Comparison of ENCODE assay signal across 8 mouse cellular contexts in genomic region chr8:85035728-85036310, GRCm38 (mm10). TPM values are rescaled to one million over a fixed set of nuclear protein-coding genes. Genes with fewer than 3 reads are reported as not detected.
DNase-seq lines count a peak whose midpoint lies in the region; ATAC-seq lines count a peak whose summit lies in the region.

No protein-coding gene starts in this region.

- H3K27ac ChIP-seq in forebrain, embryonic 15.5 days (replicated peaks), result peak overlapping the region; percentile 99
- H3K27ac ChIP-seq in kidney, embryonic 16.5 days (ENCODE audit: low read length), result peak overlapping the region; percentile 100
- H3K27ac ChIP-seq in midbrain, embryonic 11.5 days (ENCODE audit: low read depth, low read length), result peak overlapping the region; percentile 35

- H3K4me2 ChIP-seq in forebrain, embryonic 15.5 days (replicated peaks), result peak overlapping the region; percentile 93
- peak overlapping the region; percentile 83 for H3K4me2 ChIP-seq in kidney, embryonic 16.5 days (replicated peaks; ENCODE audit: low read depth, low read length)
- peak overlapping the region; percentile 64 for H3K4me2 ChIP-seq in midbrain, embryonic 11.5 days

- no peaks in the 10 kb centered on the region for H3K9me3 ChIP-seq in forebrain, embryonic 15.5 days
- H3K9me3 ChIP-seq in kidney, embryonic 16.5 days (ENCODE audit: low read length), result no peaks in the 10 kb centered on the region
- H3K9me3 ChIP-seq in midbrain, embryonic 11.5 days (ENCODE audit: control insufficient read depth, low read length), result no peaks in the 10 kb centered on the region

- H3K4me1 ChIP-seq in forebrain, embryonic 15.5 days, result peaks cover 30% of the 10 kb centered on the region
- peaks cover 26% of the 10 kb centered on the region for H3K4me1 ChIP-seq in kidney, embryonic 16.5 days (ENCODE audit: insufficient read depth, low read length)
- peaks cover 21% of the 10 kb centered on the region for H3K4me1 ChIP-seq in midbrain, embryonic 11.5 days (ENCODE audit: control insufficient read depth, insufficient read depth, low read length)

- no peak for ATAC-seq in cerebellum, adult (ENCODE audit: insufficient number of reproducible peaks, low FRiP score, low TSS enrichment)
- ATAC-seq in forebrain, embryonic 15.5 days (replicated peaks), result no peak; the same call in 1 of the 2 replicates
- peak; percentile 11; the same call in 1 of the 2 replicates for ATAC-seq in kidney, embryonic 16.5 days (ENCODE audit: low FRiP score, low TSS enrichment)
- peak; percentile 8 for ATAC-seq in midbrain, embryonic 11.5 days (ENCODE audit: low FRiP score)

- H3K4me3 ChIP-seq in forebrain, embryonic 15.5 days, result peak overlapping the region; percentile 88
- H3K4me3 ChIP-seq in kidney, embryonic 16.5 days (ENCODE audit: low read length), result peak overlapping the region; percentile 87
- H3K4me3 ChIP-seq in midbrain, embryonic 11.5 days (ENCODE audit: low read depth, low read length), result peak overlapping the region; percentile 80

- under 1% methylated on average over 15 of the region's 15 CpGs for WGBS in forebrain, embryonic 15.5 days
- WGBS in kidney, embryonic 16.5 days, result under 1% methylated on average over 15 of the region's 15 CpGs
- WGBS in midbrain, embryonic 11.5 days, result 2% methylated on average over 15 of the region's 15 CpGs

- H3K27me3 ChIP-seq in forebrain, embryonic 15.5 days, result no peaks in the 10 kb centered on the region
- H3K27me3 ChIP-seq in kidney, embryonic 16.5 days (ENCODE audit: insufficient read depth, low read length), result no peaks in the 10 kb centered on the region
- no peaks in the 10 kb centered on the region for H3K27me3 ChIP-seq in midbrain, embryonic 11.5 days (ENCODE audit: control insufficient read depth, insufficient read depth, low read length)

- peak; percentile 33 for DNase-seq in cerebellum, adult 8-10 months
- DNase-seq in MEL-GATA-1-ER (ENCODE audit: extremely low read depth, low read depth), result peak; percentile 28
- DNase-seq in midbrain, embryonic 11.5 days (ENCODE audit: low spot score, missing footprints), result peak; percentile 93
- no peak for DNase-seq in right cerebral cortex, postnatal 36 days (ENCODE audit: low spot score in 2 of 2)
- DNase-seq in right cerebral cortex, adult 2 months (ENCODE audit: low spot score in 2 of 2), result no peak

- H3K9ac ChIP-seq in forebrain, embryonic 15.5 days (replicated peaks), result peak overlapping the region; percentile 69
- H3K9ac ChIP-seq in kidney, embryonic 16.5 days (replicated peaks; ENCODE audit: low read length), result peak overlapping the region; percentile 87
- H3K9ac ChIP-seq in midbrain, embryonic 11.5 days (ENCODE audit: low read length), result peak overlapping the region; percentile 76

- H3K36me3 ChIP-seq in forebrain, embryonic 15.5 days, result peaks cover 32% of the 10 kb centered on the region
- H3K36me3 ChIP-seq in kidney, embryonic 16.5 days (ENCODE audit: insufficient read depth, low read length), result peaks cover 25% of the 10 kb centered on the region
- H3K36me3 ChIP-seq in midbrain, embryonic 11.5 days (ENCODE audit: control insufficient read depth, insufficient read depth, low read length), result peaks cover 6% of the 10 kb centered on the region; the same call in 1 of the 2 replicates

RNA-seq across cellular contexts. Expression of gene Tnpo2, which starts 0.9 kb away (rescaled TPM):
- polyA plus RNA-seq in forebrain, embryonic 15.5 days (2015; fragmentation: Nextera tagmentation; extraction: Ambion mirVana), result 57.9 and 64.1 TPM in 2 replicates
- 27.5 and 28.4 TPM in 2 replicates for polyA plus RNA-seq in kidney, embryonic 16.5 days (2015; fragmentation: Nextera tagmentation; extraction: Ambion mirVana)
- polyA plus RNA-seq in midbrain, embryonic 11.5 days (2014; fragmentation: Nextera tagmentation; extraction: Ambion mirVana), result 19.5 and 19.9 TPM in 2 replicates

RNA-seq across cellular contexts. Expression of gene Trir, which starts 9.2 kb away (rescaled TPM):
- 141 and 150 TPM in 2 replicates for polyA plus RNA-seq in forebrain, embryonic 15.5 days (2015; fragmentation: Nextera tagmentation; extraction: Ambion mirVana)
- 93.3 and 104 TPM in 2 replicates for polyA plus RNA-seq in kidney, embryonic 16.5 days (2015; fragmentation: Nextera tagmentation; extraction: Ambion mirVana)
- 164 and 180 TPM in 2 replicates for polyA plus RNA-seq in midbrain, embryonic 11.5 days (2014; fragmentation: Nextera tagmentation; extraction: Ambion mirVana)

RNA-seq across cellular contexts. Expression of gene Asna1, which starts 10.7 kb away (rescaled TPM):
- 152 and 154 TPM in 2 replicates for polyA plus RNA-seq in forebrain, embryonic 15.5 days (2015; fragmentation: Nextera tagmentation; extraction: Ambion mirVana)
- polyA plus RNA-seq in kidney, embryonic 16.5 days (2015; fragmentation: Nextera tagmentation; extraction: Ambion mirVana), result 150 and 154 TPM in 2 replicates
- 129 TPM in 2 replicates for polyA plus RNA-seq in midbrain, embryonic 11.5 days (2014; fragmentation: Nextera tagmentation; extraction: Ambion mirVana)

RNA-seq across cellular contexts. Expression of gene Best2, which starts 21.5 kb away (rescaled TPM):
- not detected in 2 replicates for polyA plus RNA-seq in forebrain, embryonic 15.5 days (2015; fragmentation: Nextera tagmentation; extraction: Ambion mirVana)
- polyA plus RNA-seq in kidney, embryonic 16.5 days (2015; fragmentation: Nextera tagmentation; extraction: Ambion mirVana), result not detected in 2 replicates
- not detected in 2 replicates for polyA plus RNA-seq in midbrain, embryonic 11.5 days (2014; fragmentation: Nextera tagmentation; extraction: Ambion mirVana)

RNA-seq across cellular contexts. Expression of gene Fbxw9, which starts 24.0 kb away (rescaled TPM):
- 63.0 and 67.1 TPM in 2 replicates for polyA plus RNA-seq in forebrain, embryonic 15.5 days (2015; fragmentation: Nextera tagmentation; extraction: Ambion mirVana)
- polyA plus RNA-seq in kidney, embryonic 16.5 days (2015; fragmentation: Nextera tagmentation; extraction: Ambion mirVana), result 34.6 and 37.3 TPM in 2 replicates
- 22.4 and 25.8 TPM in 2 replicates for polyA plus RNA-seq in midbrain, embryonic 11.5 days (2014; fragmentation: Nextera tagmentation; extraction: Ambion mirVana)

Comparison
In these comparisons a context has a peak if more than half of its experiments do, and no peak if none do; other contexts are left out.
1. DNase-seq: peak in cerebellum, adult 8-10 months (single experiment), MEL-GATA-1-ER (single experiment) and midbrain, embryonic 11.5 days (single experiment); none in right cerebral cortex, postnatal 36 days (0 of 2) and right cerebral cortex, adult 2 months (0 of 2).
2. ATAC-seq: peak in kidney, embryonic 16.5 days (single experiment) and midbrain, embryonic 11.5 days (single experiment); none in cerebellum, adult (single experiment) and forebrain, embryonic 15.5 days (single experiment).
3. H3K27ac ChIP-seq: peak in every context shown above with its lines; median percentile 100 in kidney, embryonic 16.5 days; 99 in forebrain, embryonic 15.5 days; 35 in midbrain, embryonic 11.5 days.
4. Peak in every context shown above with its lines, with median percentiles within 50 percentile points of each other: H3K4me2 ChIP-seq, H3K4me3 ChIP-seq and H3K9ac ChIP-seq.